Mouse (Mus musculus): ENCODE data around the gene Syngr2. TPM values are rescaled to one million over a fixed set of nuclear protein-coding genes. Genes with fewer than 3 reads are reported as not detected.
A peak's percentile ranks its signal among the peaks of the same experiment; 100 is the strongest.

The Syngr2 gene
- polyA plus RNA-seq, 1 experiment from 2014 or later: 93.2 TPM

GRCm38 (mm10) chr11:117839021-117839420 is 29.6 kb downstream of the Syngr2 start:
- WGBS: 84% methylated on average over 1 of the region's 1 CpGs
- no peak for ATAC-seq (ENCODE audit: low FRiP score, low TSS enrichment)
- Histone ChIP-seq H3K9ac (replicated peaks; ENCODE audit: low read length) (no peak overlapping the region), H3K36me3 (ENCODE audit: insufficient read depth, low read length) (no peaks in the 10 kb centered on the region), H3K4me2 (replicated peaks; ENCODE audit: low read depth, low read length) (no peak overlapping the region), H3K9me3 (ENCODE audit: low read length) (no peaks in the 10 kb centered on the region), H3K27ac (ENCODE audit: low read length) (no peak overlapping the region), H3K4me3 (ENCODE audit: low read length) (no peak overlapping the region), H3K27me3 (ENCODE audit: insufficient read depth, low read length) (no peaks in the 10 kb centered on the region), H3K4me1 (ENCODE audit: insufficient read depth, low read length) (peaks cover 9% of the 10 kb centered on the region)

GRCm38 (mm10) chr11:117840910-117841309 is 31.4 kb downstream of the Syngr2 start:
- Histone ChIP-seq H3K27me3 (ENCODE audit: insufficient read depth, low read length) (no peaks in the 10 kb centered on the region), H3K4me1 (ENCODE audit: insufficient read depth, low read length) (peaks cover 14% of the 10 kb centered on the region), H3K9ac (replicated peaks; ENCODE audit: low read length) (no peak overlapping the region), H3K27ac (ENCODE audit: low read length) (no peak overlapping the region), H3K4me2 (replicated peaks; ENCODE audit: low read depth, low read length) (no peak overlapping the region), H3K9me3 (ENCODE audit: low read length) (no peaks in the 10 kb centered on the region), H3K4me3 (ENCODE audit: low read length) (no peak overlapping the region), H3K36me3 (ENCODE audit: insufficient read depth, low read length) (no peaks in the 10 kb centered on the region)
- WGBS: 27% methylated on average over 1 of the region's 1 CpGs
- ATAC-seq (ENCODE audit: low FRiP score, low TSS enrichment): no peak

GRCm38 (mm10) chr11:117843434-117843833 is 34.0 kb downstream of the Syngr2 start:
- no peak overlapping the region for H3K4me3 ChIP-seq (ENCODE audit: low read length)
- H3K4me2 ChIP-seq (replicated peaks; ENCODE audit: low read depth, low read length): no peak overlapping the region
- WGBS: 85% methylated on average over 2 of the region's 2 CpGs
- no peaks in the 10 kb centered on the region for H3K36me3 ChIP-seq (ENCODE audit: insufficient read depth, low read length)
- H3K4me1 ChIP-seq (ENCODE audit: insufficient read depth, low read length): peaks cover 21% of the 10 kb centered on the region
- no peak overlapping the region for H3K27ac ChIP-seq (ENCODE audit: low read length)
- H3K9me3 ChIP-seq (ENCODE audit: low read length): no peaks in the 10 kb centered on the region
- H3K27me3 ChIP-seq (ENCODE audit: insufficient read depth, low read length): no peaks in the 10 kb centered on the region
- no peak overlapping the region for H3K9ac ChIP-seq (replicated peaks; ENCODE audit: low read length)
- ATAC-seq (ENCODE audit: low FRiP score, low TSS enrichment): no peak

GRCm38 (mm10) chr11:117844997-117845396 is 35.5 kb downstream of the Syngr2 start:
- peak overlapping the region; percentile 83 for H3K27ac ChIP-seq (ENCODE audit: low read length)
- 54% methylated on average over 2 of the region's 2 CpGs for WGBS

GRCm38 (mm10) chr11:117845651-117846050 is 36.2 kb downstream of the Syngr2 start:
- Histone ChIP-seq H3K4me1 (ENCODE audit: insufficient read depth, low read length) (peaks cover 29% of the 10 kb centered on the region), H3K27me3 (ENCODE audit: insufficient read depth, low read length) (no peaks in the 10 kb centered on the region), H3K27ac (ENCODE audit: low read length) (0 out of 2 replicates have a peak overlapping the region, but pooled peaks have one; percentile 13), H3K9ac (replicated peaks; ENCODE audit: low read length) (no peak overlapping the region), H3K9me3 (ENCODE audit: low read length) (no peaks in the 10 kb centered on the region), H3K36me3 (ENCODE audit: insufficient read depth, low read length) (no peaks in the 10 kb centered on the region), H3K4me3 (ENCODE audit: low read length) (no peak overlapping the region), H3K4me2 (replicated peaks; ENCODE audit: low read depth, low read length) (no peak overlapping the region)
- ATAC-seq (ENCODE audit: low FRiP score, low TSS enrichment): no peak
- 85% methylated on average over 2 of the region's 2 CpGs for WGBS

More at GRCm38 (mm10) chr11:117844997-117845396, 35.5 kb downstream of the Syngr2 start:
- H3K4me1 ChIP-seq (ENCODE audit: insufficient read depth, low read length): peaks cover 23% of the 10 kb centered on the region
- no peaks in the 10 kb centered on the region for H3K9me3 ChIP-seq (ENCODE audit: low read length)
- no peaks in the 10 kb centered on the region for H3K27me3 ChIP-seq (ENCODE audit: insufficient read depth, low read length)
- ATAC-seq (ENCODE audit: low FRiP score, low TSS enrichment): 0 out of 2 replicates have a peak, but pooled peaks have one; percentile 29
- no peak overlapping the region for H3K4me3 ChIP-seq (ENCODE audit: low read length)
- H3K4me2 ChIP-seq (replicated peaks; ENCODE audit: low read depth, low read length): no peak overlapping the region
- H3K36me3 ChIP-seq (ENCODE audit: insufficient read depth, low read length): no peaks in the 10 kb centered on the region
- H3K9ac ChIP-seq (replicated peaks; ENCODE audit: low read length): no peak overlapping the region

- peak; percentile 16; the same call in 1 of the 2 replicates for ATAC-seq (ENCODE audit: low FRiP score, low TSS enrichment)
- Histone ChIP-seq H3K36me3 (ENCODE audit: insufficient read depth, low read length) (peaks cover 3% of the 10 kb centered on the region; the same call in 1 of the 2 replicates), H3K9me3 (ENCODE audit: low read length) (no peaks in the 10 kb centered on the region), H3K27me3 (ENCODE audit: insufficient read depth, low read length) (no peaks in the 10 kb centered on the region), H3K4me2 (replicated peaks; ENCODE audit: low read depth, low read length) (no peak overlapping the region), H3K4me1 (ENCODE audit: insufficient read depth, low read length) (peaks cover 34% of the 10 kb centered on the region), H3K27ac (ENCODE audit: low read length) (no peak overlapping the region), H3K9ac (replicated peaks; ENCODE audit: low read length) (no peak overlapping the region), H3K4me3 (ENCODE audit: low read length) (no peak overlapping the region)
- 42% methylated on average over 5 of the region's 5 CpGs for WGBS
These were observed 37.2 kb downstream of the Syngr2 start for GRCm38 (mm10) chr11:117846640-117847039.

GRCm38 (mm10) chr11:117847593-117848215 is 38.2 kb downstream of the Syngr2 start:
- no peak for ATAC-seq (ENCODE audit: low FRiP score, low TSS enrichment)
- H3K9me3 ChIP-seq (ENCODE audit: low read length): no peaks in the 10 kb centered on the region
- peak overlapping the region; percentile 97 for H3K27ac ChIP-seq (ENCODE audit: low read length)
- no peaks in the 10 kb centered on the region for H3K27me3 ChIP-seq (ENCODE audit: insufficient read depth, low read length)
- H3K4me1 ChIP-seq (ENCODE audit: insufficient read depth, low read length): peaks cover 34% of the 10 kb centered on the region
- H3K4me2 ChIP-seq (replicated peaks; ENCODE audit: low read depth, low read length): peak overlapping the region; percentile 90
- peaks cover 9% of the 10 kb centered on the region for H3K36me3 ChIP-seq (ENCODE audit: insufficient read depth, low read length)
- peak overlapping the region; percentile 89 for H3K9ac ChIP-seq (replicated peaks; ENCODE audit: low read length)
- H3K4me3 ChIP-seq (ENCODE audit: low read length): peak overlapping the region; percentile 69; the same call in 1 of the 2 replicates
- WGBS: 71% methylated on average over 7 of the region's 7 CpGs

GRCm38 (mm10) chr11:117848271-117848984 is 39.0 kb downstream of the Syngr2 start:
- Histone ChIP-seq H3K9me3 (ENCODE audit: low read length) (no peaks in the 10 kb centered on the region), H3K27me3 (ENCODE audit: insufficient read depth, low read length) (no peaks in the 10 kb centered on the region), H3K27ac (ENCODE audit: low read length) (peak overlapping the region; percentile 97), H3K4me1 (ENCODE audit: insufficient read depth, low read length) (peaks cover 34% of the 10 kb centered on the region), H3K9ac (replicated peaks; ENCODE audit: low read length) (peak overlapping the region; percentile 89), H3K36me3 (ENCODE audit: insufficient read depth, low read length) (peaks cover 16% of the 10 kb centered on the region), H3K4me2 (replicated peaks; ENCODE audit: low read depth, low read length) (peak overlapping the region; percentile 90), H3K4me3 (ENCODE audit: low read length) (peak overlapping the region; percentile 69)
- peak; percentile 80 for ATAC-seq (ENCODE audit: low FRiP score, low TSS enrichment)
- WGBS: 5% methylated on average over 19 of the region's 19 CpGs

GRCm38 (mm10) chr11:117848985-117849671 is 39.7 kb downstream of the Syngr2 start, which contains the start of gene Birc5:
Gene Birc5, plus strand, starts transcription at chr11:117849251.
- WGBS: under 1% methylated on average over 51 of the region's 51 CpGs
- peak; percentile 90 for ATAC-seq (ENCODE audit: low FRiP score, low TSS enrichment)
- H3K27me3 ChIP-seq (ENCODE audit: insufficient read depth, low read length): no peaks in the 10 kb centered on the region
- peak within 1 kb of the TSS; percentile 97 for H3K27ac ChIP-seq (ENCODE audit: low read length)
- no peaks in the 10 kb centered on the region for H3K9me3 ChIP-seq (ENCODE audit: low read length)
- peak within 1 kb of the TSS; percentile 90 for H3K4me2 ChIP-seq (replicated peaks; ENCODE audit: low read depth, low read length)
- H3K36me3 ChIP-seq (ENCODE audit: insufficient read depth, low read length): peaks cover 22% of the 10 kb centered on the region
- peak within 1 kb of the TSS; percentile 69 for H3K4me3 ChIP-seq (ENCODE audit: low read length)
- peaks cover 34% of the 10 kb centered on the region for H3K4me1 ChIP-seq (ENCODE audit: insufficient read depth, low read length)
- H3K9ac ChIP-seq (replicated peaks; ENCODE audit: low read length): peak within 1 kb of the TSS; percentile 89

Measured in kidney, embryonic 16.5 days (tissue).